Mouse (Mus musculus): Measurements from ENCODE around the gene Gnl2. TPM values are rescaled to one million over a fixed set of nuclear protein-coding genes. Genes with fewer than 3 reads are reported as not detected.

Gene Gnl2
- total RNA-seq, 1 experiment from 2014 or later, result 225 TPM

GRCm38 (mm10) chr4:124989787-124990253, 26.6 kb upstream of the Gnl2 start:
- peak; percentile 2 to 10; a peak in 1 of 4 replicates for ATAC-seq (replicated peaks in 1 of 2; ENCODE audit: insufficient read depth in 1 of 2, low FRiP score in 2 of 2, low TSS enrichment in 1 of 2, low read depth in 1 of 2, poor library complexity in 2 of 2, severe bottlenecking in 2 of 2)

DNA sequence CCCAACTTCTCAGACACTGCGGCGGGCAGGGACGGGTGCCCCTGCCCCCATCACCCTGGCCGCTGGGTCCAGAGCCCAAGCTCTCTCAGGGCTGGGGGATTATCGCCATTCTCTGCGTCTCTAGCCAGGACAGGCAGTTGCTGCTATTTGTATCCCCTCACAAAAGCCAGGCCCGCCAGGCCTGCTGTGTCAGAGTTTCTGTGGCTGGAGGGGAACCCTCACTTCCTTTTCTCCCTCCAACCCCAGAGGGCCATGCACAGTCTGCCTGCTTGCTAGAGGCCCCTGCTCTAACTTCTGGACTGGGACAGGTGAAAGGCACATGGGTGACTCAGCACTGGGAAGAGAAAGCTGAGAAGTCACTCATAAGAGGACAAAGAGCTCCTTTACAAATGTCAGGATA, 26.1 kb upstream of the Gnl2 start:
- peak; percentile 67 to 70 for ATAC-seq (replicated peaks in 1 of 2; ENCODE audit: insufficient read depth in 1 of 2, low FRiP score in 2 of 2, low TSS enrichment in 1 of 2, low read depth in 1 of 2, poor library complexity in 2 of 2, severe bottlenecking in 2 of 2)

DNA sequence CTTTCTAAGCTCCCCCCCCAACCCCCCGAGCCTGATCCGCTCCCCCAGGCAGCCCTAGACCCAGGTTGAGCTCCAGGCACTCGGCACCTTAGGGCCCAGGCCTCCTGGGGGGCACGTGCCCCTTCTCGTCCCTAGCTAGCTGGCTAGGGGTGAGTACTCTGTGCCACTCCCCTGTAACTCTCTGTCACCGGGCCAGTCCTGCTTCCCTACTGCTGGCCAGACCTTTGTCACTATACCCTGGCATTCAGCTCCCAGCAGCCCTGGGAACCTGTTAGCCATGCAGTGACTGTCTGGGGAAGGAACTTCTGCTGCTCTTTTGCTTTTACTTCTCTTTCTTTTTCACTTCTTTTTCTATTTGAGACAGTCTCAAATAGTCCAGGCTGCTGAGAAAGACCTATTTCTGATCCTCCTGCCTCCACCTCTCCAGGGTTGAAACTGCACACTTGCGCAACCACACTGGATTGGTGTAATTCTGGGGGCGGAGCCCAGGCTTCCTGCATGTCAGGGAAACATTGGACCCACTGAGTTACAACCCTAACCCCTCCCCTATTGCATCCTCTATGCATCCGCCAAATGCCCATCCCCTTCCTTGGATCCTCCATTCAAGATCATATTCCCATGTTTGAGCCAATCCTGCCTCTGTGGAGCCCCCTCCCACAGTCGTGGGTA, 18.8 kb upstream of the Gnl2 start:
- ATAC-seq (replicated peaks in 1 of 2; ENCODE audit: insufficient read depth in 1 of 2, low FRiP score in 2 of 2, low TSS enrichment in 1 of 2, low read depth in 1 of 2, poor library complexity in 2 of 2, severe bottlenecking in 2 of 2), result peak; percentile 24 to 52; a peak in 1 of 4 replicates

DNA sequence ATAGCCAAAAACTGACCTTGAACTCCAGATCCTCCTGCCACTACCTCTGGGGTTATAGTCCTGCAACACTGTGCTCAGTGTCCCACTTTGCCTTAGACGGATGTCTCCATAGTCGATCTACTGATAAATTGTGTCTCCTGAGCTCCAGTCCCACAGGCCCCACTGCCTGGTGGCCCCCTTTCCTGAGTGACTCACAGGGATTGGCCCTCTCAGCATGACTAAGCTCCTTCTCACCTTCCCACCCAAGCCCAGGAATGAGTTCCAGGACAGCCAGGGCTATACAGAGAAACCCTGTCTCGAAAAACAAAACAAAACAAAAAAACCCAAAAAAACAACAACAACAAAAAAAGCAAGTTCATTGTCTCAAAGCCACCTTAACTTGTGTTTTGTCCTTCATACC, 16.8 kb upstream of the Gnl2 start:
- no peak for ATAC-seq (replicated peaks in 1 of 2; ENCODE audit: insufficient read depth in 1 of 2, low FRiP score in 2 of 2, low TSS enrichment in 1 of 2, low read depth in 1 of 2, poor library complexity in 2 of 2, severe bottlenecking in 2 of 2)

- no peak for ATAC-seq (replicated peaks in 1 of 2; ENCODE audit: insufficient read depth in 1 of 2, low FRiP score in 2 of 2, low TSS enrichment in 1 of 2, low read depth in 1 of 2, poor library complexity in 2 of 2, severe bottlenecking in 2 of 2)
Observed at GRCm38 (mm10) chr4:125002978-125003377, 13.4 kb upstream of the Gnl2 start.

GRCm38 (mm10) chr4:125004886-125005285, 11.5 kb upstream of the Gnl2 start:
- no peak for ATAC-seq (replicated peaks in 1 of 2; ENCODE audit: insufficient read depth in 1 of 2, low FRiP score in 2 of 2, low TSS enrichment in 1 of 2, low read depth in 1 of 2, poor library complexity in 2 of 2, severe bottlenecking in 2 of 2)

GRCm38 (mm10) chr4:125007460-125007859, 8.9 kb upstream of the Gnl2 start:
- ATAC-seq (replicated peaks in 1 of 2; ENCODE audit: insufficient read depth in 1 of 2, low FRiP score in 2 of 2, low TSS enrichment in 1 of 2, low read depth in 1 of 2, poor library complexity in 2 of 2, severe bottlenecking in 2 of 2), result peak; percentile 48 to 57

DNA sequence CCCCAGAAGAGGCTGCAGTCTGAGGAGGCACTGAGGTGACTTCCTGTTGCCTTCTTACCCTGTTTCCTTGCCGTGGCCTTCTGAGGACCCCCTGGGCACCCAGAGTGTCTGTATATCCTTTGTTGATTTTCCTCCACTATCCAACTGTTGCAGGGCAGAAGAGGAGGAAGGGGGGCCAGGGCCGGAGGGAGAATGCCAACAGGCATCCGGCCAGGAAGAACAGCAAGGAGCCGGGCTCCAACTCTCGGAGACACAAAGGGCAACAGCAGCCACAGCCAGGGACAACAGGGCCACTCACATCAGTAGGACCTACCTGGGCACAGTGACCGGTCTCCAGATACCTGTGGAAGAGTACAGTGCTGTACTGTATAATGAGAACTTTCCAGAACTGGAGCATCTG, 8.2 kb upstream of the Gnl2 start:
- no peak for ATAC-seq (replicated peaks in 1 of 2; ENCODE audit: insufficient read depth in 1 of 2, low FRiP score in 2 of 2, low TSS enrichment in 1 of 2, low read depth in 1 of 2, poor library complexity in 2 of 2, severe bottlenecking in 2 of 2)

GRCm38 (mm10) chr4:125008712-125009111, 7.7 kb upstream of the Gnl2 start:
- ATAC-seq (replicated peaks in 1 of 2; ENCODE audit: insufficient read depth in 1 of 2, low FRiP score in 2 of 2, low TSS enrichment in 1 of 2, low read depth in 1 of 2, poor library complexity in 2 of 2, severe bottlenecking in 2 of 2), result no peak

DNA sequence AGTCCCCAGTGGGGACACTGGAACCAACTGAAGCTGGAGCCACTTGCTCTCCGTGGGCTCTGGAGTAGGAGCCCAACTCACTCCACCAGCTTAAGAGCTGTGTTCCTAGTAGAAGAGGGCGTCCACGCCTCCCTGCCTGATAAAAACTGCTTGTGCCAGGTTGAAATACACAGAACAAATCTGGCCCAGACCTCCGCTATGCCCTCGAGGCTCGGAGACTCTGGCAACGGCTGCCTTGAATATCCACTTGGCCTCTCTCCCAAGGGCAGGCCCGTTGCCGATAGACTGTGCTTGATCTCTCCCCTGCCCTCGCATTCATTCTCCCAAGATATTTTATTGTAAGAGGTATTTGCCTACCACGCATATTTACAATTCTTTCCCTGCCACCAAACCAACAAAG, 1.0 kb downstream of the Gnl2 start:
- ATAC-seq (replicated peaks in 1 of 2; ENCODE audit: insufficient read depth in 1 of 2, low FRiP score in 2 of 2, low TSS enrichment in 1 of 2, low read depth in 1 of 2, poor library complexity in 2 of 2, severe bottlenecking in 2 of 2), result no peak

DNA sequence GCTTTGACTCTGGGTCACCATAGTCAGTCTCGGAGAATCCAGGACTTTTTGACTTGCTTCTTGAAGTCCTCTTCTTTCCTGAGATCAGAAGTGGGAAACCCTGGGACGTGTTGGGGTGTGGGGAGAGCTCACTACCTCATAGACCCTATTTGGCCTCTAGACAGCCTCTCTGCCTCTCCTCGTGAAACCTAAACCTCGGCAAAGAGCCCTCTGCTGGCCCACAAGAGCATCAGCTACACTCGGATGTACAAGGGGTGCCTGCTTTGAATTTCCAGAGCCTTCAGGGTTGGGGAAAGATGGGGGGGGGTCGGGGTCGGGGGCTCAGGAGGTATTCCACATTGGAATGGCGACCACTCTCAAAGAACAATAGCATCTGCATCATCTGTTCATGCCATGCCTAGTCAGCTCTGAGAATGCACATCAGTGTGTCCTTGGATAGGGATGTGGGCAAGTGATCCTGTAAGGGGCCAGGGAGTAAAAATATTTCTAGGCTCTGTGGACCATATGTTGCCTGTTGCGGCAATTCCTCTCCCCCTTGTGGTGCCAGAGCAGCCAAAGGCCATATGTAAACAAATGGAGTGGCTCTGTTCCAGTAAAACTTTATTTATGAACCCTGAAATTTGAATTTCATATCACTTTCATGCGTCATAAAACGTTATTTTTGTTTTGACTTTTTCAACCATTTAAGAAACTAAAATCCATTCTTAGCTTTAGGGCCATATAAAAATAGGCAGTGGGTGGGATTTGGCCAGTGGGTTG, 4.6 kb downstream of the Gnl2 start:
- ATAC-seq (replicated peaks in 1 of 2; ENCODE audit: insufficient read depth in 1 of 2, low FRiP score in 2 of 2, low TSS enrichment in 1 of 2, low read depth in 1 of 2, poor library complexity in 2 of 2, severe bottlenecking in 2 of 2), result peak; percentile 41 to 63; a peak in 1 of 4 replicates

DNA sequence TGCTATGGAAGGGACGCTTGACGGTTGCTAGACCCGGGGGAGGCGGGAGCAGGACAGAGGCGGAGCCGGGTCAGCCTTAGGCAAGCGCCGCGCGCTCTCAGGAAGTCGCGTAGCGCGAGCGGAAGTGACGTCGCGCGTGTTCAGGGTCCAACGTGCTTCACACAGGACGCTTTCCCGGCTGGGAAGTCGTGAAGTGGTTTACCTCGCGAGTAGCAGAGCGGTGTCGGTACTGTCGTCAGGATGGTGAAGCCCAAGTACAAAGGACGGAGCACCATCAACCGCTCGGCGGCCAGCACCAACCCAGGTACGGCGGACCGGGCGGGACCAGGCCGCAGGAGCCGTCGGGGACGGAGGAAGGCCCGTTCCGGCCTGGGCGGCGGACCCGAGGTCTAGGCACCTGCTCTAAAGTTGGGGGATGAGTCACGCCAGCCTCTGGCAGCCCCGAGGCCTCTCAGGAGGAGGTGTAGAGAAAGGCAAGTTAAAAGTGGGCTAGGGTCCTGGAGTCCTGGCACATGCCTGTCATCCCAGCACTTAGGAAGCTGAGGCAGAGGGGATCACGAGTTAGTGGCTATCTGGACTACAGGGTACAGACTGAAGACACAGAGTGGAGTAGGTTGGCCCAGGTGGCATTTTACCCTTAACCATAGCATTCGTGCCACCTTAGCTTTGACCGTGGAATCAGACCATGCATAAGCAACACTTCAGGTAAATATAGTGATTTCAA, 13.7 kb downstream of the Gnl2 start:
- peak; percentile 94 to 99 for ATAC-seq (replicated peaks in 1 of 2; ENCODE audit: insufficient read depth in 1 of 2, low FRiP score in 2 of 2, low TSS enrichment in 1 of 2, low read depth in 1 of 2, poor library complexity in 2 of 2, severe bottlenecking in 2 of 2)

GRCm38 (mm10) chr4:125034341-125034740, 18.0 kb downstream of the Gnl2 start:
- no peak for ATAC-seq (replicated peaks in 1 of 2; ENCODE audit: insufficient read depth in 1 of 2, low FRiP score in 2 of 2, low TSS enrichment in 1 of 2, low read depth in 1 of 2, poor library complexity in 2 of 2, severe bottlenecking in 2 of 2)

- ATAC-seq (replicated peaks in 1 of 2; ENCODE audit: insufficient read depth in 1 of 2, low FRiP score in 2 of 2, low TSS enrichment in 1 of 2, low read depth in 1 of 2, poor library complexity in 2 of 2, severe bottlenecking in 2 of 2), result no peak
Observed at GRCm38 (mm10) chr4:125044454-125044853, 28.1 kb downstream of the Gnl2 start.

GRCm38 (mm10) chr4:125055385-125055784, 39.0 kb downstream of the Gnl2 start:
- ATAC-seq (replicated peaks in 1 of 2; ENCODE audit: insufficient read depth in 1 of 2, low FRiP score in 2 of 2, low TSS enrichment in 1 of 2, low read depth in 1 of 2, poor library complexity in 2 of 2, severe bottlenecking in 2 of 2), result peak; percentile 29 to 70

- ATAC-seq (replicated peaks in 1 of 2; ENCODE audit: insufficient read depth in 1 of 2, low FRiP score in 2 of 2, low TSS enrichment in 1 of 2, low read depth in 1 of 2, poor library complexity in 2 of 2, severe bottlenecking in 2 of 2), result no peak
Observed at GRCm38 (mm10) chr4:125056476-125056875, 40.1 kb downstream of the Gnl2 start.

GRCm38 (mm10) chr4:125057273-125057672, 40.9 kb downstream of the Gnl2 start:
- no peak for ATAC-seq (replicated peaks in 1 of 2; ENCODE audit: insufficient read depth in 1 of 2, low FRiP score in 2 of 2, low TSS enrichment in 1 of 2, low read depth in 1 of 2, poor library complexity in 2 of 2, severe bottlenecking in 2 of 2)

GRCm38 (mm10) chr4:125058033-125058432, 41.6 kb downstream of the Gnl2 start:
- ATAC-seq (replicated peaks in 1 of 2; ENCODE audit: insufficient read depth in 1 of 2, low FRiP score in 2 of 2, low TSS enrichment in 1 of 2, low read depth in 1 of 2, poor library complexity in 2 of 2, severe bottlenecking in 2 of 2), result no peak

Measured in hematopoietic stem cell, adult 5-6 weeks (primary cell).